Mouse (Mus musculus) erythroblast, embryonic 14.5 days (primary cell): ENCODE measurements around the gene Vps4b.

Experiments used
- GATA1 ChIP-seq: IDR thresholded peaks from 2 replicates; pipeline ENCODE4 v1.6.1; 2012; ENCODE audit warnings: low read length, inconsistent platforms, mixed read lengths
- TAL1 ChIP-seq: IDR thresholded peaks from 3 replicates; pipeline ENCODE4 v1.6.1; 2012; ENCODE audit warnings: low read length, inconsistent platforms, mixed read lengths

DNA sequence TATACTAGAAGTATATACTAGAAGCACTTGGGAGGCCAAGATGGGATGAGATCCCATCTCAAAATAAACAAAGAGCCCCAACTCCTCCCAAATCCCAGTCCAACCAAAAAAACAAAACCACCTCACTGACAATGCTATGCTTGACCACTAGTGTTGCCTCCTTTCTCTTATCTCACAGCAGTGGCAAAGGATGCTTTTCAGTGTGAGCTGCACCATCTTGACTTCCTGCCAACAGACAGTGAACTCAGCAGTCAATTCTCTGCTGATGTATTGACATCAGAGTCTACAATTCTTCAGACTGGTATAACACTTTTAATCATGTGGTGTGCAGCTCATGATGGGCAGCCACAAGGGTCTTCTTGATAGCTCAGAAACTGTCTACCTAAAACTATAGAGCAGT, 27.8 kb downstream of the Vps4b start:
- TF ChIP-seq GATA1, result no peak
- TF ChIP-seq TAL1, result no peak
